Mouse (Mus musculus) T-cell, adult 2 months (primary cell): ENCODE measurements around the gene Frs3.

Experiments used
- DNase-seq: peaks from one replicate; pipeline ENCODE4 v3.0.0; 2022; ENCODE audit warnings: low spot score

Frs3 gene

GRCm38 (mm10) chr17:47693671-47694441 lies 5.0 kb downstream of the Frs3 start:
- DNase-seq, result no peak

GRCm38 (mm10) chr17:47694442-47694502 lies 5.4 kb downstream of the Frs3 start, which contains the start of gene Gm21981:
TSS of gene Gm21981 (minus strand) at chr17:47694455.
- no peak for DNase-seq

GRCm38 (mm10) chr17:47694503-47695336 lies 5.9 kb downstream of the Frs3 start, which contains the start of gene Prickle4:
TSS of gene Prickle4 (minus strand) at chr17:47694736.
- peak; percentile 94 for DNase-seq

GRCm38 (mm10) chr17:47695337-47695710 lies 6.5 kb downstream of the Frs3 start:
- no peak for DNase-seq

GRCm38 (mm10) chr17:47698156-47698555 lies 9.3 kb downstream of the Frs3 start:
- no peak for DNase-seq

GRCm38 (mm10) chr17:47699055-47699454 lies 10.2 kb downstream of the Frs3 start:
- no peak for DNase-seq

GRCm38 (mm10) chr17:47701793-47702192 lies 13.0 kb downstream of the Frs3 start:
- DNase-seq, result no peak

GRCm38 (mm10) chr17:47702548-47703345 lies 13.9 kb downstream of the Frs3 start:
- DNase-seq, result no peak

- DNase-seq, result no peak
These were observed 14.7 kb downstream of the Frs3 start for GRCm38 (mm10) chr17:47703556-47703955.

GRCm38 (mm10) chr17:47704692-47705091 lies 15.9 kb downstream of the Frs3 start:
- DNase-seq, result no peak

GRCm38 (mm10) chr17:47706196-47706595 lies 17.4 kb downstream of the Frs3 start:
- DNase-seq, result no peak

GRCm38 (mm10) chr17:47707961-47708360 lies 19.1 kb downstream of the Frs3 start:
- no peak for DNase-seq

GRCm38 (mm10) chr17:47708972-47709371 lies 20.1 kb downstream of the Frs3 start:
- no peak for DNase-seq

- DNase-seq, result no peak
These were observed 21.2 kb downstream of the Frs3 start for GRCm38 (mm10) chr17:47710036-47710435.

- DNase-seq, result no peak
These were observed 23.1 kb downstream of the Frs3 start for GRCm38 (mm10) chr17:47711883-47712282.

- DNase-seq, result no peak
These were observed 24.2 kb downstream of the Frs3 start for GRCm38 (mm10) chr17:47712889-47713571.

- no peak for DNase-seq
These were observed 26.2 kb downstream of the Frs3 start for GRCm38 (mm10) chr17:47715037-47715436.

- DNase-seq, result no peak
These were observed 32.4 kb downstream of the Frs3 start for GRCm38 (mm10) chr17:47721183-47721582.

GRCm38 (mm10) chr17:47726566-47726965 lies 37.7 kb downstream of the Frs3 start, which contains the start of gene Pgc:
TSS of gene Pgc (plus strand) at chr17:47726842.
- DNase-seq, result no peak

GRCm38 (mm10) chr17:47730633-47731575 lies 42.1 kb downstream of the Frs3 start:
- no peak for DNase-seq

GRCm38 (mm10) chr17:47735553-47736100 lies 46.8 kb downstream of the Frs3 start:
- no peak for DNase-seq
